Mouse (Mus musculus) frontal cortex, postnatal 10 days (tissue): Measurements from ENCODE around the gene Ssh2.

Experiments
- DNase-seq, 2 experiments: peaks; one replicate each; pipeline ENCODE4 v3.0.0; 2022; ENCODE audit warnings: low spot score in 2 of 2, mixed read lengths in 1 of 2

Gene Ssh2

DNA sequence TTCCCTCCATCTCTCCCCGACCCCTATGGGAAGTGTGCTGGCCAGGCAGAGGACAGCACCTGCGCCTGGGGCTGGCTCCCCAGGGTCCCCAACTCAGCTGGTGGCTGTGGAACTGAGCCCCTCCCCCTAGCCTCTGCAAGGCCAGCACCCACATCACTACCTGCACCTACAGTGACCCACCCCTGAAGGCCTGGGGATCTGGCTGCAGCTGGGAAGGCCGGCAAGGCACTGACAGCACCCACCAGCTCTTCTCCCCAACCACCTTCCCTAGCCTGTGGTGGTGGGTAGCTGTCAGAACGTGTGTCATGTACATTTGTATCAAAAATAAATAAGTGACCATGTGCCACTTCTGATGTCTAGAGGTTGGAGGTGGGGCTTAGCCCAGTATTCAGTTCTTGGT lies 291.3 kb downstream of the Ssh2 start:
- peak; percentile 13 to 38 for DNase-seq

GRCm38 (mm10) chr11:77508068-77509021 lies 292.3 kb downstream of the Ssh2 start:
- peak; percentile 79 to 82 for DNase-seq
